Mouse (Mus musculus): ENCODE measurements at regions not wholly inside any gene's neighbourhood (a gene's known extent, or its start where the extent isn't known, plus 50 kb on each side); places are given as distances from the start of the nearest gene placed in this dataset.

GRCm38 (mm10) chr15:27137580-27137979 is 242.2 kb upstream of the Fbxl7 start:
- whole genome bisulfite sequencing = 86% methylated on average over 5 of the region's 5 CpGs
- no peak overlapping the region for H3K4me3 ChIP-seq
- H3K4me1 ChIP-seq (replicated peaks) = no peaks in the 10 kb centered on the region
- H3K9ac ChIP-seq = no peak overlapping the region
- no peaks in the 10 kb centered on the region for H3K36me3 ChIP-seq
- no peak for ATAC-seq (ENCODE audit: low read depth)
- no peak overlapping the region for H3K4me2 ChIP-seq
- no peaks in the 10 kb centered on the region for H3K27me3 ChIP-seq
- no peak overlapping the region for H3K27ac ChIP-seq (replicated peaks)
- H3K9me3 ChIP-seq = no peaks in the 10 kb centered on the region

GRCm38 (mm10) chr15:27145860-27146259 is 250.5 kb upstream of the Fbxl7 start:
- H3K4me1 ChIP-seq (replicated peaks) = peaks cover 3% of the 10 kb centered on the region; the same call in 1 of the 2 replicates
- H3K9me3 ChIP-seq = no peaks in the 10 kb centered on the region
- H3K27ac ChIP-seq (replicated peaks) = no peak overlapping the region
- WGBS = 56% methylated on average over 6 of the region's 6 CpGs
- H3K27me3 ChIP-seq = no peaks in the 10 kb centered on the region
- H3K36me3 ChIP-seq = no peaks in the 10 kb centered on the region
- no peak for ATAC-seq (ENCODE audit: low read depth)
- no peak overlapping the region for H3K9ac ChIP-seq
- H3K4me3 ChIP-seq = no peak overlapping the region
- H3K4me2 ChIP-seq = no peak overlapping the region

- Histone ChIP-seq H3K4me2 (no peak overlapping the region), H3K9ac (no peak overlapping the region), H3K4me1 (replicated peaks) (no peaks in the 10 kb centered on the region), H3K36me3 (no peaks in the 10 kb centered on the region), H3K4me3 (no peak overlapping the region), H3K27ac (replicated peaks) (no peak overlapping the region), H3K9me3 (no peaks in the 10 kb centered on the region), H3K27me3 (no peaks in the 10 kb centered on the region)
- no peak for ATAC-seq (ENCODE audit: low read depth)
- WGBS = 72% methylated on average over 5 of the region's 5 CpGs
Measured at GRCm38 (mm10) chr15:27160986-27161385, 265.6 kb upstream of the Fbxl7 start.

- H3K36me3 ChIP-seq = no peaks in the 10 kb centered on the region
- H3K9me3 ChIP-seq = no peaks in the 10 kb centered on the region
- no peak for ATAC-seq (ENCODE audit: low read depth)
- H3K4me2 ChIP-seq = no peak overlapping the region
- H3K27me3 ChIP-seq = no peaks in the 10 kb centered on the region
- H3K4me1 ChIP-seq (replicated peaks) = no peaks in the 10 kb centered on the region
- H3K4me3 ChIP-seq = no peak overlapping the region
- no peak overlapping the region for H3K27ac ChIP-seq (replicated peaks)
- WGBS = 89% methylated on average over 1 of the region's 1 CpGs
- no peak overlapping the region for H3K9ac ChIP-seq
Measured at GRCm38 (mm10) chr15:27167484-27167883, 272.1 kb upstream of the Fbxl7 start.

- no peaks in the 10 kb centered on the region for H3K9me3 ChIP-seq
- no peaks in the 10 kb centered on the region for H3K27me3 ChIP-seq
- no peak overlapping the region for H3K9ac ChIP-seq
- H3K27ac ChIP-seq (replicated peaks) = no peak overlapping the region
- H3K36me3 ChIP-seq = no peaks in the 10 kb centered on the region
- no peak overlapping the region for H3K4me2 ChIP-seq
- ATAC-seq (ENCODE audit: low read depth) = no peak
- no peak overlapping the region for H3K4me3 ChIP-seq
- 87% methylated on average over 7 of the region's 7 CpGs for WGBS
- H3K4me1 ChIP-seq (replicated peaks) = no peaks in the 10 kb centered on the region
Measured at GRCm38 (mm10) chr15:27169846-27170245, 274.5 kb upstream of the Fbxl7 start.

- no peaks in the 10 kb centered on the region for H3K9me3 ChIP-seq
- 35% methylated on average over 5 of the region's 5 CpGs for WGBS
- no peak overlapping the region for H3K27ac ChIP-seq (replicated peaks)
- peaks cover 10% of the 10 kb centered on the region for H3K4me1 ChIP-seq (replicated peaks)
- no peak for ATAC-seq (ENCODE audit: low read depth)
- H3K27me3 ChIP-seq = no peaks in the 10 kb centered on the region
- no peaks in the 10 kb centered on the region for H3K36me3 ChIP-seq
- no peak overlapping the region for H3K4me3 ChIP-seq
- no peak overlapping the region for H3K9ac ChIP-seq
- H3K4me2 ChIP-seq = no peak overlapping the region
Measured at GRCm38 (mm10) chr15:27173506-27173905, 278.1 kb upstream of the Fbxl7 start.

- ATAC-seq (ENCODE audit: low read depth) = peak; percentile 72
- Histone ChIP-seq H3K4me3 (no peak overlapping the region), H3K4me1 (replicated peaks) (peaks cover 12% of the 10 kb centered on the region), H3K4me2 (peak overlapping the region; percentile 41), H3K36me3 (no peaks in the 10 kb centered on the region), H3K9ac (peak overlapping the region; percentile 41; the same call in 1 of the 2 replicates), H3K9me3 (no peaks in the 10 kb centered on the region), H3K27ac (replicated peaks) (peak overlapping the region; percentile 54), H3K27me3 (no peaks in the 10 kb centered on the region)
- 26% methylated on average over 13 of the region's 13 CpGs for WGBS
Measured at GRCm38 (mm10) chr15:27178084-27178935, 282.9 kb upstream of the Fbxl7 start.

- 48% methylated on average over 4 of the region's 4 CpGs for WGBS
Measured at GRCm38 (mm10) chr15:27189699-27190098, 276.8 kb upstream of the Ank start.

GRCm38 (mm10) chr15:27201513-27201912 is 265.0 kb upstream of the Ank start:
- H3K4me2 ChIP-seq = no peak overlapping the region
- no peak overlapping the region for H3K27ac ChIP-seq (replicated peaks)
- ATAC-seq (ENCODE audit: low read depth) = no peak
- WGBS = 81% methylated on average over 3 of the region's 3 CpGs
- no peaks in the 10 kb centered on the region for H3K9me3 ChIP-seq
- no peak overlapping the region for H3K9ac ChIP-seq
- H3K4me3 ChIP-seq = no peak overlapping the region
- no peaks in the 10 kb centered on the region for H3K36me3 ChIP-seq
- H3K27me3 ChIP-seq = no peaks in the 10 kb centered on the region
- H3K4me1 ChIP-seq (replicated peaks) = no peaks in the 10 kb centered on the region

More at GRCm38 (mm10) chr15:27189699-27190098, 276.8 kb upstream of the Ank start:
- no peak for ATAC-seq (ENCODE audit: low read depth)
- H3K27me3 ChIP-seq = no peaks in the 10 kb centered on the region
- H3K4me2 ChIP-seq = no peak overlapping the region
- no peak overlapping the region for H3K4me3 ChIP-seq
- no peaks in the 10 kb centered on the region for H3K36me3 ChIP-seq
- no peak overlapping the region for H3K9ac ChIP-seq
- no peaks in the 10 kb centered on the region for H3K9me3 ChIP-seq
- no peak overlapping the region for H3K27ac ChIP-seq (replicated peaks)
- no peaks in the 10 kb centered on the region for H3K4me1 ChIP-seq (replicated peaks)

- no peaks in the 10 kb centered on the region for H3K4me1 ChIP-seq (replicated peaks)
- 48% methylated on average over 6 of the region's 6 CpGs for WGBS
- no peaks in the 10 kb centered on the region for H3K9me3 ChIP-seq
- H3K27ac ChIP-seq (replicated peaks) = no peak overlapping the region
- no peaks in the 10 kb centered on the region for H3K27me3 ChIP-seq
- no peak for ATAC-seq (ENCODE audit: low read depth)
- H3K36me3 ChIP-seq = no peaks in the 10 kb centered on the region
- H3K4me3 ChIP-seq = no peak overlapping the region
- no peak overlapping the region for H3K4me2 ChIP-seq
- H3K9ac ChIP-seq = no peak overlapping the region
Measured at GRCm38 (mm10) chr15:27204888-27205287, 261.6 kb upstream of the Ank start.

GRCm38 (mm10) chr15:27207446-27207845 is 259.0 kb upstream of the Ank start:
- no peak overlapping the region for H3K4me3 ChIP-seq
- no peaks in the 10 kb centered on the region for H3K27me3 ChIP-seq
- H3K27ac ChIP-seq (replicated peaks) = no peak overlapping the region
- WGBS = 67% methylated on average over 11 of the region's 11 CpGs
- H3K36me3 ChIP-seq = no peaks in the 10 kb centered on the region
- ATAC-seq (ENCODE audit: low read depth) = no peak
- no peaks in the 10 kb centered on the region for H3K4me1 ChIP-seq (replicated peaks)
- H3K4me2 ChIP-seq = no peak overlapping the region
- no peak overlapping the region for H3K9ac ChIP-seq
- no peaks in the 10 kb centered on the region for H3K9me3 ChIP-seq

- H3K4me1 ChIP-seq (replicated peaks) = no peaks in the 10 kb centered on the region
- ATAC-seq (ENCODE audit: low read depth) = no peak
- WGBS = 55% methylated on average over 7 of the region's 7 CpGs
- no peak overlapping the region for H3K4me3 ChIP-seq
- no peaks in the 10 kb centered on the region for H3K27me3 ChIP-seq
- no peak overlapping the region for H3K4me2 ChIP-seq
- no peak overlapping the region for H3K9ac ChIP-seq
- no peaks in the 10 kb centered on the region for H3K9me3 ChIP-seq
- H3K27ac ChIP-seq (replicated peaks) = no peak overlapping the region
- no peaks in the 10 kb centered on the region for H3K36me3 ChIP-seq
Measured at GRCm38 (mm10) chr15:27216387-27216786, 250.1 kb upstream of the Ank start.

All from neural tube, embryonic 13.5 days (tissue).